Mouse (Mus musculus) ovary, adult 2 months (tissue): Measurements from ENCODE around the gene Mmgt2. TPM values are rescaled to one million over a fixed set of nuclear protein-coding genes. Genes with fewer than 3 reads are reported as not detected.

Experiments used
- polyA plus RNA-seq: library from polyadenylated mRNA; depleted of rRNA; stranded (reverse); fragments of >200 nt; gene quantifications from 2 replicates; pipeline ENCODE4 v1.2.3, GENCODE M21; 2012; rRNA removed

Mmgt2 gene
- 79.6 and 85.9 TPM in 2 replicates for polyA plus RNA-seq

GRCm38 (mm10) chr11:62648591-62649391 lies at the start of gene Mmgt2:
Mmgt2 (plus strand) TSS chr11:62648664.

GRCm38 (mm10) chr11:62647661-62648590 lies 538 bp upstream of the Mmgt2 start, which contains the start of gene Lrrc75a:
Lrrc75a (minus strand) TSS chr11:62648523.

Other genes starting within 250 kb of the Mmgt2 start
- 5.8 and 7.4 TPM in 2 replicates for gene Pigl, start 190.2 kb upstream of the Mmgt2 start, polyA plus RNA-seq
- 73.9 and 103 TPM in 2 replicates for gene Ncor1, start 190.1 kb upstream of the Mmgt2 start, polyA plus RNA-seq
- gene Cenpv, start 109.4 kb upstream of the Mmgt2 start, polyA plus RNA-seq = 73.2 and 94.6 TPM in 2 replicates
- 1,880 and 1,997 TPM in 2 replicates for gene Ubb, start 97.5 kb upstream of the Mmgt2 start, polyA plus RNA-seq
- 16.8 and 16.9 TPM in 2 replicates for gene Trpv2, start 74.2 kb upstream of the Mmgt2 start, polyA plus RNA-seq
- 56.1 and 58.1 TPM in 2 replicates for gene Lrrc75a, start 141 bp upstream of the Mmgt2 start, polyA plus RNA-seq
- gene Zfp287, start 83.2 kb downstream of the Mmgt2 start, polyA plus RNA-seq = 1.7 and 1.9 TPM in 2 replicates
- not detected in 2 replicates for gene Gm10428, start 104.4 kb downstream of the Mmgt2 start, polyA plus RNA-seq
- gene Zfp286, start 140.8 kb downstream of the Mmgt2 start, polyA plus RNA-seq = 1.3 and 1.4 TPM in 2 replicates
- gene Trim16, start 171.6 kb downstream of the Mmgt2 start, polyA plus RNA-seq = 3.5 and 3.6 TPM in 2 replicates
- 0.40 and 0.48 TPM in 2 replicates for gene Fbxw10, start 198.4 kb downstream of the Mmgt2 start, polyA plus RNA-seq
- gene Tvp23b, start 230.8 kb downstream of the Mmgt2 start, polyA plus RNA-seq = 10.6 and 10.8 TPM in 2 replicates